Mouse (Mus musculus): ENCODE measurements around the gene Osbpl3.

GRCm38 (mm10) chr6:50424271-50424670 lies 31.7 kb downstream of the Osbpl3 start:
- TF ChIP-seq POLR2A (IDR thresholded peaks at IDR 0.05; ENCODE audit: control insufficient read depth, low read depth, low read length) (no peak), CTCF (IDR thresholded peaks at IDR 0.05; ENCODE audit: control insufficient read depth, insufficient read depth, insufficient replicate concordance, low read depth, low read length) (no peak)
